Mouse (Mus musculus): ENCODE results near the gene Cerk. TPM values are rescaled to one million over a fixed set of nuclear protein-coding genes. Genes with fewer than 3 reads are reported as not detected.

Cerk gene
- polyA plus RNA-seq, 1 experiment from 2014 or later = 22.6 TPM

- no peak overlapping the region for H3K27ac ChIP-seq (ENCODE audit: low read length)
- H3K9ac ChIP-seq (ENCODE audit: low read depth, low read length) = peak overlapping the region; percentile 11; the same call in 1 of the 2 replicates
- no peaks in the 10 kb centered on the region for H3K9me3 ChIP-seq (replicated peaks; ENCODE audit: control insufficient read depth, low read length, poor library complexity, severe bottlenecking)
- peaks cover 23% of the 10 kb centered on the region for H3K4me1 ChIP-seq (ENCODE audit: control insufficient read depth, insufficient read depth, low read length)
- no peaks in the 10 kb centered on the region for H3K36me3 ChIP-seq (ENCODE audit: control insufficient read depth, insufficient read depth, low read length)
- WGBS = 42% methylated on average over 10 of the region's 10 CpGs
- no peak overlapping the region for H3K4me2 ChIP-seq (ENCODE audit: low read length)
- H3K27me3 ChIP-seq (ENCODE audit: control insufficient read depth, insufficient read depth, low read depth, low read length) = no peaks in the 10 kb centered on the region
- no peak overlapping the region for H3K4me3 ChIP-seq (ENCODE audit: low read depth, low read length)
- no peak for ATAC-seq
These were observed 3.0 kb upstream of the Cerk start for GRCm38 (mm10) chr15:86188746-86189470.

- H3K4me1 ChIP-seq (ENCODE audit: control insufficient read depth, insufficient read depth, low read length) = peaks cover 28% of the 10 kb centered on the region
- no peak overlapping the region for H3K9ac ChIP-seq (ENCODE audit: low read depth, low read length)
- WGBS = 16% methylated on average over 5 of the region's 5 CpGs
- H3K36me3 ChIP-seq (ENCODE audit: control insufficient read depth, insufficient read depth, low read length) = no peaks in the 10 kb centered on the region
- no peaks in the 10 kb centered on the region for H3K9me3 ChIP-seq (replicated peaks; ENCODE audit: control insufficient read depth, low read length, poor library complexity, severe bottlenecking)
- H3K4me2 ChIP-seq (ENCODE audit: low read length) = no peak overlapping the region
- no peak for ATAC-seq
- no peak overlapping the region for H3K4me3 ChIP-seq (ENCODE audit: low read depth, low read length)
- no peak overlapping the region for H3K27ac ChIP-seq (ENCODE audit: low read length)
- no peaks in the 10 kb centered on the region for H3K27me3 ChIP-seq (ENCODE audit: control insufficient read depth, insufficient read depth, low read depth, low read length)
These were observed 2.2 kb upstream of the Cerk start for GRCm38 (mm10) chr15:86188186-86188585.

GRCm38 (mm10) chr15:86186686-86187085, 745 bp upstream of the Cerk start:
- Histone ChIP-seq H3K4me1 (ENCODE audit: control insufficient read depth, insufficient read depth, low read length) (peaks cover 38% of the 10 kb centered on the region), H3K27ac (ENCODE audit: low read length) (no peak overlapping the region)

GRCm38 (mm10) chr15:86184851-86185688, 871 bp downstream of the Cerk start:
- Histone ChIP-seq H3K9me3 (replicated peaks; ENCODE audit: control insufficient read depth, low read length, poor library complexity, severe bottlenecking) (no peaks in the 10 kb centered on the region), H3K4me2 (ENCODE audit: low read length) (peak overlapping the region; percentile 91), H3K36me3 (ENCODE audit: control insufficient read depth, insufficient read depth, low read length) (no peaks in the 10 kb centered on the region), H3K27me3 (ENCODE audit: control insufficient read depth, insufficient read depth, low read depth, low read length) (no peaks in the 10 kb centered on the region), H3K27ac (ENCODE audit: low read length) (peak overlapping the region; percentile 86), H3K4me1 (ENCODE audit: control insufficient read depth, insufficient read depth, low read length) (peaks cover 39% of the 10 kb centered on the region), H3K9ac (ENCODE audit: low read depth, low read length) (peak overlapping the region; percentile 89), H3K4me3 (ENCODE audit: low read depth, low read length) (peak overlapping the region; percentile 94)
- ATAC-seq = peak; percentile 49
- under 1% methylated on average over 70 of the region's 70 CpGs for WGBS

More at GRCm38 (mm10) chr15:86186686-86187085, 745 bp upstream of the Cerk start:
- Histone ChIP-seq H3K4me3 (ENCODE audit: low read depth, low read length) (no peak overlapping the region), H3K9me3 (replicated peaks; ENCODE audit: control insufficient read depth, low read length, poor library complexity, severe bottlenecking) (no peaks in the 10 kb centered on the region), H3K27me3 (ENCODE audit: control insufficient read depth, insufficient read depth, low read depth, low read length) (no peaks in the 10 kb centered on the region), H3K4me2 (ENCODE audit: low read length) (peak overlapping the region; percentile 91), H3K36me3 (ENCODE audit: control insufficient read depth, insufficient read depth, low read length) (no peaks in the 10 kb centered on the region), H3K9ac (ENCODE audit: low read depth, low read length) (no peak overlapping the region)
- WGBS = 55% methylated on average over 3 of the region's 3 CpGs
- ATAC-seq = no peak

GRCm38 (mm10) chr15:86184071-86184470, 1.9 kb downstream of the Cerk start:
- peaks cover 37% of the 10 kb centered on the region for H3K4me1 ChIP-seq (ENCODE audit: control insufficient read depth, insufficient read depth, low read length)
- peak overlapping the region; percentile 91 for H3K4me2 ChIP-seq (ENCODE audit: low read length)
- ATAC-seq = no peak
- no peaks in the 10 kb centered on the region for H3K27me3 ChIP-seq (ENCODE audit: control insufficient read depth, insufficient read depth, low read depth, low read length)
- H3K4me3 ChIP-seq (ENCODE audit: low read depth, low read length) = peak overlapping the region; percentile 94
- H3K27ac ChIP-seq (ENCODE audit: low read length) = no peak overlapping the region
- H3K9ac ChIP-seq (ENCODE audit: low read depth, low read length) = peak overlapping the region; percentile 89
- H3K9me3 ChIP-seq (replicated peaks; ENCODE audit: control insufficient read depth, low read length, poor library complexity, severe bottlenecking) = no peaks in the 10 kb centered on the region
- 66% methylated on average over 5 of the region's 5 CpGs for WGBS
- no peaks in the 10 kb centered on the region for H3K36me3 ChIP-seq (ENCODE audit: control insufficient read depth, insufficient read depth, low read length)

GRCm38 (mm10) chr15:86183484-86183883, 2.5 kb downstream of the Cerk start:
- 93% methylated on average over 8 of the region's 8 CpGs for WGBS

GRCm38 (mm10) chr15:86182646-86183045, 3.3 kb downstream of the Cerk start:
- H3K4me2 ChIP-seq (ENCODE audit: low read length) = no peak overlapping the region
- H3K4me1 ChIP-seq (ENCODE audit: control insufficient read depth, insufficient read depth, low read length) = peaks cover 31% of the 10 kb centered on the region
- 56% methylated on average over 13 of the region's 13 CpGs for WGBS
- H3K27ac ChIP-seq (ENCODE audit: low read length) = no peak overlapping the region; the same call in 1 of the 2 replicates
- no peaks in the 10 kb centered on the region for H3K9me3 ChIP-seq (replicated peaks; ENCODE audit: control insufficient read depth, low read length, poor library complexity, severe bottlenecking)
- no peaks in the 10 kb centered on the region for H3K27me3 ChIP-seq (ENCODE audit: control insufficient read depth, insufficient read depth, low read depth, low read length)
- no peak overlapping the region for H3K4me3 ChIP-seq (ENCODE audit: low read depth, low read length)
- no peaks in the 10 kb centered on the region for H3K36me3 ChIP-seq (ENCODE audit: control insufficient read depth, insufficient read depth, low read length)
- ATAC-seq = no peak
- H3K9ac ChIP-seq (ENCODE audit: low read depth, low read length) = 0 out of 2 replicates have a peak overlapping the region, but pooled peaks have one; percentile 14

More at GRCm38 (mm10) chr15:86183484-86183883, 2.5 kb downstream of the Cerk start:
- Histone ChIP-seq H3K4me1 (ENCODE audit: control insufficient read depth, insufficient read depth, low read length) (peaks cover 36% of the 10 kb centered on the region), H3K27me3 (ENCODE audit: control insufficient read depth, insufficient read depth, low read depth, low read length) (no peaks in the 10 kb centered on the region), H3K36me3 (ENCODE audit: control insufficient read depth, insufficient read depth, low read length) (no peaks in the 10 kb centered on the region), H3K9ac (ENCODE audit: low read depth, low read length) (no peak overlapping the region; the same call in 1 of the 2 replicates), H3K9me3 (replicated peaks; ENCODE audit: control insufficient read depth, low read length, poor library complexity, severe bottlenecking) (no peaks in the 10 kb centered on the region), H3K4me3 (ENCODE audit: low read depth, low read length) (no peak overlapping the region), H3K4me2 (ENCODE audit: low read length) (peak overlapping the region; percentile 91; the same call in 1 of the 2 replicates), H3K27ac (ENCODE audit: low read length) (no peak overlapping the region)
- ATAC-seq = no peak

- no peak overlapping the region; the same call in 1 of the 2 replicates for H3K4me2 ChIP-seq (ENCODE audit: low read length)
- H3K36me3 ChIP-seq (ENCODE audit: control insufficient read depth, insufficient read depth, low read length) = no peaks in the 10 kb centered on the region
- H3K27ac ChIP-seq (ENCODE audit: low read length) = peak overlapping the region; percentile 58
- H3K27me3 ChIP-seq (ENCODE audit: control insufficient read depth, insufficient read depth, low read depth, low read length) = no peaks in the 10 kb centered on the region
- H3K4me3 ChIP-seq (ENCODE audit: low read depth, low read length) = no peak overlapping the region
- WGBS = 44% methylated on average over 11 of the region's 11 CpGs
- peaks cover 31% of the 10 kb centered on the region for H3K4me1 ChIP-seq (ENCODE audit: control insufficient read depth, insufficient read depth, low read length)
- H3K9ac ChIP-seq (ENCODE audit: low read depth, low read length) = peak overlapping the region; percentile 38; the same call in 1 of the 2 replicates
- H3K9me3 ChIP-seq (replicated peaks; ENCODE audit: control insufficient read depth, low read length, poor library complexity, severe bottlenecking) = no peaks in the 10 kb centered on the region
- ATAC-seq = no peak
These were observed 4.0 kb downstream of the Cerk start for GRCm38 (mm10) chr15:86181941-86182439.

All from midbrain, embryonic 16.5 days (tissue).